Mouse (Mus musculus) stomach, embryonic 14.5 days (tissue): Measurements from ENCODE around the gene Rpa1. TPM values are rescaled to one million over a fixed set of nuclear protein-coding genes. Genes with fewer than 3 reads are reported as not detected.

Source experiments
- ATAC-seq: fragments of 200-750 bp; cut with Nextera tagmentation; 2 replicates; pipeline ENCODE4 v1.8.0; 2017; ENCODE audit warnings: low read depth, moderate TSS enrichment; ENCODE audit not compliant: insufficient number of reproducible peaks, insufficient read depth, low FRiP score
- H3K27ac ChIP-seq: fragments of 300-500 bp; sonication (generic); 2 replicates; pipeline ENCODE4 v1.5.1; 2014; ENCODE audit warnings: mild to moderate bottlenecking, low read length, moderate library complexity, mixed read lengths
- H3K27me3 ChIP-seq: fragments of 300-500 bp; sonication (generic); 2 replicates; pipeline ENCODE4 v1.6.1; 2014; ENCODE audit warnings: low read length, control low read depth, mixed read lengths; ENCODE audit not compliant: control insufficient read depth, insufficient read depth
- H3K36me3 ChIP-seq: fragments of 300-500 bp; sonication (generic); 2 replicates; pipeline ENCODE4 v1.6.1; 2014; ENCODE audit warnings: mild to moderate bottlenecking, control low read depth, low read length, moderate library complexity, mixed read lengths; ENCODE audit not compliant: control insufficient read depth, insufficient read depth
- H3K4me1 ChIP-seq: fragments of 300-500 bp; sonication (generic); 2 replicates; pipeline ENCODE4 v1.6.1; 2014; ENCODE audit warnings: low read length, control low read depth, mixed read lengths; ENCODE audit not compliant: control insufficient read depth, insufficient read depth
- H3K4me2 ChIP-seq: fragments of 300-500 bp; sonication (generic); replicated peaks from 2 replicates; pipeline ENCODE4 v1.6.1; 2014; ENCODE audit warnings: low read depth, low read length, control low read depth
- H3K4me3 ChIP-seq: fragments of 300-500 bp; sonication (generic); 2 replicates; pipeline ENCODE4 v1.5.1; 2014; ENCODE audit warnings: low read depth, low read length, control low read depth
- H3K9ac ChIP-seq: fragments of 300-500 bp; sonication (generic); replicated peaks from 2 replicates; pipeline ENCODE4 v1.6.1; 2014; ENCODE audit warnings: low read depth, mild to moderate bottlenecking, control low read depth, low read length, moderate library complexity, mixed read lengths
- H3K9me3 ChIP-seq: fragments of 300-500 bp; sonication (generic); 2 replicates; pipeline ENCODE4 v1.6.1; 2016; ENCODE audit warnings: low read depth, low read length, control low read depth; ENCODE audit not compliant: control insufficient read depth
- WGBS: fragments of 180-500 bp; shearing (Covaris S2); extraction: QIAGEN DNeasy Blood & Tissue Kit; methylation state at CpG from one replicate; pipeline ENCODE4 v1.1.7; 2014; 5-methylcytosine and 5-hydroxymethylcytosine counted together
- microRNA-seq: library from miRNA; unstranded; fragments of <30 nt; microRNA quantifications from one replicate; pipeline ENCODE4, GENCODE M21; 2016
- polyA plus RNA-seq: library from polyadenylated mRNA; unstranded; fragments of >200 nt; fragmentation: Nextera tagmentation; extraction: Ambion mirVana; gene quantifications from 2 replicates; pipeline ENCODE4 v1.2.1, GENCODE M21; 2014

The Rpa1 gene
- polyA plus RNA-seq, 1 experiment from 2014 or later = 121 TPM

DNA sequence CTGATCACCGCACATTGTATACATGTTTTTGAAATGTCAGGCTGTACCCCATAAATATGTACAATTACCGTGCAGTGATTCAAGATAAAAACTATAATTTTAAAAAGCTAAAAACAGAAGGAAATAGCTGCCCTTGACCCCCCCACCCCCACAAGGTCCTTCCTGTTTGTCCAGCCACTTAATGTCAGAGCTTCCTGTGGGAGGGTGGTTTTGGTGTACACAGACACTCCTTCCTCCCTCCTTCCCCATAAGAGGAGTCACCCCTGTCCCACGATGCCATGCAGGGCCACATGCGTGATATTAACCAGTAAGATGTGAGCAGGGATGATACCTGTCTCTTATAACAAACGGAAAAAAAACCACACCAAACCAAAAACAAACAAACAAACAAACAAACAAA lies 92.8 kb downstream of the Rpa1 start:
- no peak for ATAC-seq

DNA sequence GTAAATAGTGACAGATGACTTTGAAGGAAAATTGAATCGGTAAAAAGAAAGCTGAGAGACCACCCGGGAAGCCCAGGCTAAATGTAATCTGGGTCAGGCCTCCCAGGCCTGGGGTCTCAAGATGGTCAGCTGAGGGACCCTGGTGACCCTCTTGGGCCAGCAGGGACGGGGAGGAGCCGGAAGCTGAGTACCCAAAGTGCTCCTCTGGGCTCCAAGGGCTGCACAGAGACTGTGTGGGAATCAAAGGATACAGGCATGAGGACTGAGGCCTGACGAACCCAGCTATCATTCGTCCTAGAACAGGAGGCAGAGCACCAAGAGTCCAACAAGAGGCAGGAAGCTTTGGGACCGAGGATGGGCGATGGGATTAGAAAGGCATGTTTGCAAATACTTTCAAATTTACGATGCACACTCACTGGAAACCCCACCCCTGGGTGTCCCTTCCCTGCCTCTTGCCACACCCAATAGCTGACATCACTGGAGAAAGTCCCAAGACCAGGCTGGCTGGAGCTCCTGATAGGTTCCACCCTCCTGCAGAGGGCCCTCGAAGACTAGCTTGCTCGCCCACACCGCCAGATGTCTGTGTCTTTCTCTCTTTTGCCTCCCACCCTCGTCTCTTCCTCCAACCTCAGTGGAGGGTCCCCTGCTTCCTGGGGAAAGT lies 93.7 kb downstream of the Rpa1 start:
- H3K27ac ChIP-seq = no peak overlapping the region
- peaks cover 9% of the 10 kb centered on the region; the same call in 1 of the 2 replicates for H3K4me1 ChIP-seq
- 49% methylated on average over 13 of the region's 13 CpGs for WGBS
- H3K9me3 ChIP-seq = no peaks in the 10 kb centered on the region
- no peak for ATAC-seq
- no peak overlapping the region for H3K4me3 ChIP-seq
- H3K27me3 ChIP-seq = no peaks in the 10 kb centered on the region
- H3K9ac ChIP-seq = no peak overlapping the region
- H3K4me2 ChIP-seq = no peak overlapping the region
- no peaks in the 10 kb centered on the region for H3K36me3 ChIP-seq

More for the DNA sequence above, 92.8 kb downstream of the Rpa1 start:
- Histone ChIP-seq H3K4me2 (no peak overlapping the region), H3K9me3 (no peaks in the 10 kb centered on the region), H3K4me3 (no peak overlapping the region), H3K36me3 (no peaks in the 10 kb centered on the region), H3K27ac (no peak overlapping the region), H3K27me3 (no peaks in the 10 kb centered on the region), H3K4me1 (peaks cover 9% of the 10 kb centered on the region; the same call in 1 of the 2 replicates), H3K9ac (no peak overlapping the region)
- 77% methylated on average over 5 of the region's 5 CpGs for whole genome bisulfite sequencing

DNA sequence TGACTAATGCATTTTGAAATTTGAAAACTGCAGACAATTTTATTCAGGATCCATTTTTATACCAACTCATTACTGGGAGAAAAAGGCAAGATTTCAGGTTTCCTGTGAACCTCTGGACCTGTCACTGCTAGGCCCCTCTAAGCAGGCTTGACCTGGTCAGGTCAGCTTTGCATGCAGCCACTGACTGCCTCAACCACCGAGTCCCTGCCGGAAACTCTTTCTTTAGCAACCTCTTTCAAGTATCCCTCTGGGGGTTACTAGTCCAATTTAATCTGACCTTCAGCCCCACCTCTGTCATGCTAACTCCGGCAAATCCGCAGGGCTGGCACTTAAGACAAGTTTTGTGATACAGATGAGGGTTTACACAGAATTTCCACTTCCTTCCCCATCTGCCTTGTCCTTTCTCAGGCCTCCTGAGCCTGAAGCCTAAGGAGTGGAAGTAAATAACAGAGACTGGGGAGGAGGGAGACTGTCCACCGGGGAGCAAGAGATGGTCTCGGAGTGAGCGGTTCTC lies 96.5 kb downstream of the Rpa1 start:
- no peak overlapping the region for H3K27ac ChIP-seq
- H3K4me1 ChIP-seq = peaks cover 11% of the 10 kb centered on the region; the same call in 1 of the 2 replicates
- no peaks in the 10 kb centered on the region for H3K9me3 ChIP-seq
- 70% methylated on average over 7 of the region's 7 CpGs for WGBS
- no peaks in the 10 kb centered on the region for H3K27me3 ChIP-seq
- H3K4me3 ChIP-seq = no peak overlapping the region
- no peak overlapping the region for H3K9ac ChIP-seq
- no peak for ATAC-seq
- H3K36me3 ChIP-seq = no peaks in the 10 kb centered on the region
- H3K4me2 ChIP-seq = no peak overlapping the region

DNA sequence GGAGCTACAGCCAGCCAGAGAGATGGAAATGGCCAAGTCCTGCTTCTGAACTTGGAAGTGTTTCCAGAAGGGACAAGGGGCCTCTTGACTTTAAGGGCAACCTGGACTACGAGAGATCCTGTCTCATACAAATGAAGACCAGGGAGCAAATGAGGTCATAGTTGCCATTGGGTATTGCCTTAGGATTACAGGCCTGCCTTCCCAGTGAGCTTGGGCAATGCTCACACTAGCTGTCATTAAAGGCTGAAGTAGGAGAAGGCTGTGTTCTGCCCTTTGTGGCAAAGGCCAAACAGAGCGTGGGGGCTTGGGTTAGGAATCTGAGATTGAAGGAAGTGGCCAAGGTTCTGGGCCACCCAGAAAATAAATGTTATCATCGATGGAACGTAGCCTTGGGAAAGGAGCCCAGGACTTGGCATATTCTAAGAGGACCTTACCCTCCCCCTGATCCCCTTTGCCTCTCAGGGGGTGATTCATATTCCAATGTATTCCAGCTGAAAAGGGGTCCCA lies 97.1 kb downstream of the Rpa1 start:
- Histone ChIP-seq H3K4me2 (no peak overlapping the region), H3K27me3 (no peaks in the 10 kb centered on the region), H3K27ac (no peak overlapping the region), H3K4me3 (no peak overlapping the region), H3K9ac (no peak overlapping the region), H3K9me3 (no peaks in the 10 kb centered on the region), H3K4me1 (peaks cover 14% of the 10 kb centered on the region; the same call in 1 of the 2 replicates), H3K36me3 (no peaks in the 10 kb centered on the region)
- WGBS = 76% methylated on average over 4 of the region's 4 CpGs
- ATAC-seq = no peak

DNA sequence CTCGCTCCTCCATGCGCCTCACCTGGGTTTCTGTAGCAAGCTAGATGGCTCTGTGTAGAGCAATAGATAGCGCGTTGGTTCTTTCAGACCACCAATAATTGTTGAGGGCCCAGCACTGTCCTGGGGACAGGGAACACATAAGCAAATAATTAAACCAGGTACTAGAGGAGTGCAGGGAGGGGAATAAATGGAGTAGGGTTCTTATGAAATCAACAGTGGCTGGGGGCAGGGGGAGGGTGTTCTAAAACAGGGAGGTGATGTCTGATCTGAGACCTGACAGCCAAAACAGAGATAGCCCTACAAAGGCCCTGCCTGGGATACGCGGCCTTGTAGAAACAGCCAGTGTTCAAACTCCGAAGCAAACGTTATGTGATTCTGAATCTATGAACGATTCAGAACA lies 98.5 kb downstream of the Rpa1 start:
- 82% methylated on average over 9 of the region's 9 CpGs for WGBS

More for the DNA sequence above, 98.5 kb downstream of the Rpa1 start:
- Histone ChIP-seq H3K9ac (no peak overlapping the region), H3K27me3 (no peaks in the 10 kb centered on the region), H3K36me3 (no peaks in the 10 kb centered on the region), H3K4me1 (peaks cover 11% of the 10 kb centered on the region; the same call in 1 of the 2 replicates), H3K9me3 (no peaks in the 10 kb centered on the region), H3K27ac (no peak overlapping the region), H3K4me2 (no peak overlapping the region), H3K4me3 (no peak overlapping the region)
- no peak for ATAC-seq

Small RNAs within 50 kb of the gene (microRNA-seq; reads per million reads assigned to microRNA genes)
- not detected for gene Gm47300

Other genes starting within 250 kb of the Rpa1 start
- gene Hic1, start 178.8 kb downstream of the Rpa1 start, polyA plus RNA-seq = 13.8 and 16.9 TPM in 2 replicates
- 26.7 and 29.1 TPM in 2 replicates for gene Ovca2, start 169.5 kb downstream of the Rpa1 start, polyA plus RNA-seq
- 20.1 and 20.5 TPM in 2 replicates for gene Dph1, start 157.1 kb downstream of the Rpa1 start, polyA plus RNA-seq
- 0.88 and 1.7 TPM in 2 replicates for gene Rtn4rl1, start 154.5 kb downstream of the Rpa1 start, polyA plus RNA-seq
- 12.6 and 14.2 TPM in 2 replicates for gene Smyd4, start 109 bp upstream of the Rpa1 start, polyA plus RNA-seq
- 54.2 and 59.0 TPM in 2 replicates for gene Serpinf1, start 74.4 kb upstream of the Rpa1 start, polyA plus RNA-seq
- 14.9 and 17.2 TPM in 2 replicates for gene Serpinf2, start 91.3 kb upstream of the Rpa1 start, polyA plus RNA-seq
- 4.6 and 5.1 TPM in 2 replicates for gene Wdr81, start 106.4 kb upstream of the Rpa1 start, polyA plus RNA-seq
- gene Tlcd2, start 113.4 kb upstream of the Rpa1 start, polyA plus RNA-seq = 23.3 and 26.3 TPM in 2 replicates
- gene Prpf8, start 138.5 kb upstream of the Rpa1 start, polyA plus RNA-seq = 79.7 and 79.8 TPM in 2 replicates
- gene Rilp, start 161.8 kb upstream of the Rpa1 start, polyA plus RNA-seq = 0.32 and 0.60 TPM in 2 replicates
- 4.8 and 5.4 TPM in 2 replicates for gene Scarf1, start 165.2 kb upstream of the Rpa1 start, polyA plus RNA-seq
- gene Slc43a2, start 183.4 kb upstream of the Rpa1 start, polyA plus RNA-seq = 4.0 and 5.1 TPM in 2 replicates
- gene Pitpna, start 239.8 kb upstream of the Rpa1 start, polyA plus RNA-seq = 74.4 and 91.8 TPM in 2 replicates